Mouse (Mus musculus): ENCODE data around the gene Abcc12. TPM values are rescaled to one million over a fixed set of nuclear protein-coding genes. Genes with fewer than 3 reads are reported as not detected.

The Abcc12 gene
- polyA plus RNA-seq, 1 experiment = 85.5 TPM

DNA sequence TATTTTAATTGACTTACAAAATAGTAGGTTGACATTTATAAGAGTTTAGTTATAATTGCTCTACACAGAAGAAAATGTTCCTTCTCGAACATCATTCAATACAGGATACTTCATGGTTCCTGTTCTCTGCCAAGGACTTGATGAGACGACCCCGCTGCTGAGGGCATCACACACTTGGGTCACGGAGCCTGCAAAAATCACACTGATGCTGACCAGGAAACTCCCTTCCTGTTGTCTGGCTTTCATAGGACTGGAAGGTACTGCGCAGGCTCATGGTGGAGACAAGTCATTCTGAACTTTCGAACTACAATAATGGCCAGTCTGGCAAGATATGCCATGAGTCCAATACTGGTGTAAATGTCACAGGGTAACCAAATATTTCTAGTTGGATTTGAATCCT is 95.1 kb downstream of the Abcc12 start:
- Histone ChIP-seq H3K27ac (ENCODE audit: control insufficient read depth, insufficient read depth, low read depth, low read length) (no peak overlapping the region), H3K4me1 (ENCODE audit: control insufficient read depth, insufficient read depth, low read length) (no peaks in the 10 kb centered on the region), H3K27me3 (ENCODE audit: control insufficient read depth, insufficient read depth, low read length) (no peaks in the 10 kb centered on the region), H3K4me3 (ENCODE audit: control insufficient read depth, low read depth, low read length) (no peak overlapping the region), H3K36me3 (ENCODE audit: control insufficient read depth, insufficient read depth, low read length) (no peaks in the 10 kb centered on the region)
- TF ChIP-seq CTCF (IDR thresholded peaks at IDR 0.05; ENCODE audit: control insufficient read depth, insufficient read depth, insufficient replicate concordance, low read depth, low read length) = no peak
- TF ChIP-seq POLR2A (IDR thresholded peaks at IDR 0.05; ENCODE audit: control insufficient read depth, low read depth, low read length) = no peak

- Histone ChIP-seq H3K4me3 (ENCODE audit: control insufficient read depth, low read depth, low read length) (no peak overlapping the region), H3K36me3 (ENCODE audit: control insufficient read depth, insufficient read depth, low read length) (no peaks in the 10 kb centered on the region), H3K27me3 (ENCODE audit: control insufficient read depth, insufficient read depth, low read length) (no peaks in the 10 kb centered on the region), H3K4me1 (ENCODE audit: control insufficient read depth, insufficient read depth, low read length) (no peaks in the 10 kb centered on the region), H3K27ac (ENCODE audit: control insufficient read depth, insufficient read depth, low read depth, low read length) (no peak overlapping the region)
- TF ChIP-seq CTCF (IDR thresholded peaks at IDR 0.05; ENCODE audit: control insufficient read depth, insufficient read depth, insufficient replicate concordance, low read depth, low read length) (no peak), POLR2A (IDR thresholded peaks at IDR 0.05; ENCODE audit: control insufficient read depth, low read depth, low read length) (no peak)
Observed at GRCm38 (mm10) chr8:86484244-86484643, 96.2 kb downstream of the Abcc12 start.

GRCm38 (mm10) chr8:86482116-86482515 is 98.4 kb downstream of the Abcc12 start:
- no peak overlapping the region for H3K4me3 ChIP-seq (ENCODE audit: control insufficient read depth, low read depth, low read length)
- TF ChIP-seq CTCF (IDR thresholded peaks at IDR 0.05; ENCODE audit: control insufficient read depth, insufficient read depth, insufficient replicate concordance, low read depth, low read length) (no peak), POLR2A (IDR thresholded peaks at IDR 0.05; ENCODE audit: control insufficient read depth, low read depth, low read length) (no peak)

DNA sequence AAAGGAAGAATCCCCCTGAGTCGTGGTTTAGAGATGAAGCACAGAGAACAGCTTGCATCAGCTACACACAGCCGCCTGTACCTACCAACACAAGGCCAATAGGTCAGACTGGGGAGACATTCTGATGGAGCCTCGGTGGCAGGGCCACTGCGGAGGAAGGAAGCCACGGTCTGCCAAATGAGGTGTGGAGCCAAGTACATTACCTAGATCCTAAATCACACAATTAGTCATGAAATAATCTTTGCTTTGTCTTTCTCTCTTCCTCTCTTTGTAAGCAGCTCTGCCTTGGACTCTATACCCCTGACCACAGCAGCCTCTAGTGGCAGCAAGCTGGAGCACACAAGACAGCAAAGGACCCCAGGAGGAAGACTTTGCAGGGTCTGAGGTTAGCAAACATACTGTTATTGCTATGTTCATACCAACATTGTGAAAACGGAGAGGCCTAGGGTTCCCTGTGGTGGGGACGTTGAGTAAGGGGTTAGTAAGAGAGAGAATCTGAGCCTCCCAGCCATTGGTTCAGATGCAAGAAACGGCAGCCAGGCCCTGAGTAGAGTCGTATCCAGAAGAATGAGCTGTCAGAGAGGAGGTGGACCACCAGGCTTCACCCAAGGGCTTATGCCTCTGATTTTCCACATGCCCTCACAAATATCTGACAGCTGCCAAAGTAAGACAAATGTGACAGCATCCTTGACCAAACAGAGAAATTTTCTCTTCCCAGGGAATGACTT is 104.6 kb downstream of the Abcc12 start:
- H3K36me3 ChIP-seq (ENCODE audit: control insufficient read depth, insufficient read depth, low read length) = no peaks in the 10 kb centered on the region
- H3K4me1 ChIP-seq (ENCODE audit: control insufficient read depth, insufficient read depth, low read length) = no peaks in the 10 kb centered on the region; the same call in 1 of the 2 replicates
- peak; percentile 33; the same call in 1 of the 2 replicates for TF ChIP-seq CTCF (IDR thresholded peaks at IDR 0.05; ENCODE audit: control insufficient read depth, insufficient read depth, insufficient replicate concordance, low read depth, low read length)
- TF ChIP-seq POLR2A (IDR thresholded peaks at IDR 0.05; ENCODE audit: control insufficient read depth, low read depth, low read length) = no peak
- H3K27me3 ChIP-seq (ENCODE audit: control insufficient read depth, insufficient read depth, low read length) = no peaks in the 10 kb centered on the region
- H3K4me3 ChIP-seq (ENCODE audit: control insufficient read depth, low read depth, low read length) = no peak overlapping the region
- H3K27ac ChIP-seq (ENCODE audit: control insufficient read depth, insufficient read depth, low read depth, low read length) = no peak overlapping the region

More at GRCm38 (mm10) chr8:86482116-86482515, 98.4 kb downstream of the Abcc12 start:
- Histone ChIP-seq H3K27ac (ENCODE audit: control insufficient read depth, insufficient read depth, low read depth, low read length) (no peak overlapping the region), H3K4me1 (ENCODE audit: control insufficient read depth, insufficient read depth, low read length) (no peaks in the 10 kb centered on the region; the same call in 1 of the 2 replicates), H3K36me3 (ENCODE audit: control insufficient read depth, insufficient read depth, low read length) (no peaks in the 10 kb centered on the region), H3K27me3 (ENCODE audit: control insufficient read depth, insufficient read depth, low read length) (no peaks in the 10 kb centered on the region)

DNA sequence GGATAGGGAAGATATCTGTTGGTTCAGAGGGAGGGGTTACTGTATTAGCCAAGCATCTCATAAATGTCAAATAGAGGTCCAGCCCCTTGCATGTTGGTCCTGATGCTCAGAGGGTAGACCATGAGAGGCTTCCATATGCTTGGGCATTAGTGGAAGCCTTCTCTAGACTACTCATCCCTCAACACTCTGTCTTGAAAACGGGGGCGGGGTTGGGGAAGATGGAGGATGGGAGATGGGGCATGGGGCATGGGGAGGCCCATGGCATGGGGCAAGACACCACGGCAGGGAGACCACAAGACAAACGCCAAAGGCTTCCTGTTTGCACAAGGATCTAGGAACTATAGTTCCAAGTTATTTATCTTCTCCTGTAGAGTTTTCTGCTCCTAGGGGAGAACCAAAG is 106.0 kb downstream of the Abcc12 start:
- TF ChIP-seq POLR2A (IDR thresholded peaks at IDR 0.05; ENCODE audit: control insufficient read depth, low read depth, low read length) (no peak), CTCF (IDR thresholded peaks at IDR 0.05; ENCODE audit: control insufficient read depth, insufficient read depth, insufficient replicate concordance, low read depth, low read length) (no peak)
- Histone ChIP-seq H3K4me1 (ENCODE audit: control insufficient read depth, insufficient read depth, low read length) (no peaks in the 10 kb centered on the region; the same call in 1 of the 2 replicates), H3K27ac (ENCODE audit: control insufficient read depth, insufficient read depth, low read depth, low read length) (no peak overlapping the region), H3K36me3 (ENCODE audit: control insufficient read depth, insufficient read depth, low read length) (no peaks in the 10 kb centered on the region), H3K4me3 (ENCODE audit: control insufficient read depth, low read depth, low read length) (no peak overlapping the region), H3K27me3 (ENCODE audit: control insufficient read depth, insufficient read depth, low read length) (no peaks in the 10 kb centered on the region)

GRCm38 (mm10) chr8:86473121-86473520 is 107.4 kb downstream of the Abcc12 start:
- no peak overlapping the region for H3K27ac ChIP-seq (ENCODE audit: control insufficient read depth, insufficient read depth, low read depth, low read length)
- H3K27me3 ChIP-seq (ENCODE audit: control insufficient read depth, insufficient read depth, low read length) = no peaks in the 10 kb centered on the region
- TF ChIP-seq POLR2A (IDR thresholded peaks at IDR 0.05; ENCODE audit: control insufficient read depth, low read depth, low read length) (no peak), CTCF (IDR thresholded peaks at IDR 0.05; ENCODE audit: control insufficient read depth, insufficient read depth, insufficient replicate concordance, low read depth, low read length) (no peak)

DNA sequence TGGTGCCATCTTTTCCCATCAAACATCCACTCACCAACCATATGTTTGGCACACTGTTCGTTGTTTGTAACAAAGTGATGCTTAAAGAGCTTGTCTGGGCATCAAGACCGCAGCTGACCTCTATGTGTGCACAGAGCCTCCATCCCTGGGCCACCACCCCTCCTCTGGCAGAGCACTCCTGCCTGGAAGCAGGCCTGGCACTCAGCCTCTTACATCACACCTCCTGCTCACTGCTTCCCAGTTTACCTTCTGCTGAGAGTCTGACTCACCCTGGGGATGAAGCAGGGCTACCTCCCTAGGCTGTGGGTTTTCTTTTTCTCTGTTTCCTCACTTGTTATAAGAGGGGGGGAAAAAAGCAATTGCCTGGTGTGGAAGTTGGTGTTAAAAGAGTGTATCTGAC is 109.8 kb downstream of the Abcc12 start:
- no peaks in the 10 kb centered on the region for H3K4me1 ChIP-seq (ENCODE audit: control insufficient read depth, insufficient read depth, low read length)
- no peaks in the 10 kb centered on the region for H3K36me3 ChIP-seq (ENCODE audit: control insufficient read depth, insufficient read depth, low read length)
- H3K27me3 ChIP-seq (ENCODE audit: control insufficient read depth, insufficient read depth, low read length) = no peaks in the 10 kb centered on the region
- H3K4me3 ChIP-seq (ENCODE audit: control insufficient read depth, low read depth, low read length) = no peak overlapping the region
- no peak overlapping the region for H3K27ac ChIP-seq (ENCODE audit: control insufficient read depth, insufficient read depth, low read depth, low read length)
- no peak for TF ChIP-seq POLR2A (IDR thresholded peaks at IDR 0.05; ENCODE audit: control insufficient read depth, low read depth, low read length)

More at GRCm38 (mm10) chr8:86473121-86473520, 107.4 kb downstream of the Abcc12 start:
- Histone ChIP-seq H3K4me3 (ENCODE audit: control insufficient read depth, low read depth, low read length) (no peak overlapping the region), H3K4me1 (ENCODE audit: control insufficient read depth, insufficient read depth, low read length) (no peaks in the 10 kb centered on the region; the same call in 1 of the 2 replicates), H3K36me3 (ENCODE audit: control insufficient read depth, insufficient read depth, low read length) (no peaks in the 10 kb centered on the region)
